Mouse (Mus musculus) lung, postnatal 25 days (tissue): ENCODE results near the gene Tnfsf10.
"Not testable (repeated sequence)": the region's sequence is repeated elsewhere in the genome, so short reads cannot be mapped to it uniquely, and the experiment has no call there.

Experiments used
- DNase-seq: peaks from one replicate; pipeline ENCODE4 v3.0.0; 2022; ENCODE audit warnings: low spot score

Tnfsf10 gene

DNA sequence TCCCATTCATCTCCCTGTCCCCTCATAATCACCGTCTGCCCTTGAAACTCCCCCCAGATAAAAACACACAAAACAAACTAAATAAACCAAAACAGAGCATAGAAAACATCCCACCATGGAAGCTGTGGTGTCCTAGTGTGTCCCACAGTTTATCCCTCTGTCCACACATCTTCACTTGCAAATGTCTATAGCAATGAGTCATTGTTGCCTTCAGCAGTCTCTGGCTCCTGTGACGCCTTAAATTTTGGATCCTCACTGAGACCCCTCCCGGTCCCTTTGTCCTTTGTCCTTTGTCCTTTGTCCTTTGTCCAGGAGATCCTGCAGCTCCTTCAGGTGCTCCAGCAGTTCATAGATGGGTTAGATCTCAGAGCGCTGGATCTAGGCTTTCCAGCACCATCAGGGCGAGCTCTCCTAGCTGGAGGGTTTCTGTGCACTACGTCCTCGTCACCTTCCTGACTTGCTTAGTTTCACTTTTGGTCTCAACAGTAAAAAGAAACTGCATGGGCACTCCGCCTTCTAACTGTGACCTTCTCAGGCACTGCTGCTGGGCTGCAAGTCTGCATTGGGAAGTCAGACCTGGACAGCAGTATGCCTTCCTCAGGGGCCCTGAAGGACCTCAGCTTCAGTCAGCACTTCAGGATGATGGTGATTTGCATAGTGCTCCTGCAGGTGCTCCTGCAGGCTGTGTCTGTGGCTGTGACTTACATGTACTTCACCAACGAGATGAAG lies at the start of gene Tnfsf10:
Tnfsf10 (plus strand) TSS at position 470 of the 729 bp plus-strand sequence.
- DNase-seq, result peak; percentile 69

DNA sequence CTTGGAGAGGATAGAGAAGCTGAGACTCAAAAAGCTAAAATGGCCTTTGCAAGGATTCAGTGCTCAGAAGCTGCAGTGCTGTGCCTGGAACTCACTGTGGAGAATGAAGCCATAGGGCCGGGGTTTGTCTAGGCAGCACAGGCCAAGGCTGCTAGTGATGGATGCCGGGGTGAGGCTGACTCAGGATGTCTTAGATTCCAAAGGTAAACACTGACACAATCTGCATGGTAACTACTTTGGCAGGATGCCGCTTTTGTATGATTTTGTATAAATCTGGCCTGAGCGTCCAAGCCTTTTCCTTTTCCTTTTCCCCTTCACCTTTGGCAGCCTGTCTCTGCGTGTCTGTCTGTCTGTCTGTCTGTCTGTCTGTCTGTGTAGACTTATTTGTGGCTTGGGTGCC lies 49.5 kb upstream of the Tnfsf10 start:
- peak; percentile 83 for DNase-seq

GRCm38 (mm10) chr3:27267887-27268286 lies 48.9 kb upstream of the Tnfsf10 start:
- DNase-seq, result no peak

DNA sequence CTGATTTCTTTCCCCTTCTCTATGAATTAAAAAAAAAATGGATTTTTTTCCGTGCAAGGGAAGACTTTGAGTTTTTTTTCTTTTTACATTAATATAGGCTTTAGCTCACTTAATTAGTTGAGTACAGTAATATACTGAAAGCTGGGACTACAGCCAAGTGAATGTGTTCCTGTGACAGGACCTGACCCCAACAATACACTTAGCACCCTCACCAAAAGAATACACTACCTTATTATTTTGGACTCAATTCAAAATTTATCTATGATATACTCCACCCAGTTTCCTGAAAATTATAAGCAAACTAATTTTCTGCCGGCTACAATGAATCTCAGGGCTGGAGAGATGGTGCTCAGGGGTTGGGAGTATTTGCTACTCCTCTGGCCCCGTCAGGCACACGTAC lies 47.7 kb upstream of the Tnfsf10 start:
- no peak for DNase-seq

DNA sequence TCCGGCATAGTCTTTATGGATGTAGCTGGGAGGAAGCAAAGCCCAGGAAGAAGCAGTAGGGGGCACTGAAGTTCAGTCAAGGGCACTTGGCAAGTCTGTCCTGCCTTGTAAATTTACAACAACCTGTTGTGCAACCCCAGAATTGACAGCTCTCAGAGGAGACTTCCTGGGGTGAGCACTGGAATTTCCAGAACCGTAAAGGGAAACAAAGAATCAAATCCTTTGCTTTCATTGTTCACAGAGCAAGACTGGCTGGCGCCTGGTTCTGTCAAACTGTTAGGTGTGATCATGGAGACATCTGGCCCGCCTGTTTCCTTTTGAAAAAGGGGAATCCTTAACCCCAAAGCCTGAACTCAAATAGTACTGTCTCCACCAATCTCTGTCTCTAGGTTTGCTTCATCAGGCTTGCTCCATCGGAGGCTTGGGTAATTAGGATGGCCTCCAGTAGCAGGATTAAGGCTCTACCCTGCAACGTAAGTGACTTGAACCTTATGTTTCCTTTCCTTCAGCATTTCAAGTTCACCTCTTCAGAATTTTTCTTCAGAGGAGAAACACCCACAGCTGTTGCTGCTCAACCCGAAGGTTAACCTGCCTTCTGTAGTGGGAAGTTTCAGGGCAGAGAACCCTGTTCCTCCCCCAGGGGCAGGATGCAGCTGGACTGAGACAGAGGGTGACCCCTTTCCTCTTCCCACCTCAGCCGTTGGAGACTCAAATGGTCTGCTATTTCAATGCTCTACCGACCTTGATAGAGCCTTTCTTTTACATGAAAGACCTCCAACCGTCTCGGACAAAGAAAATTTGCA lies 46.5 kb upstream of the Tnfsf10 start:
- DNase-seq, result peak; percentile 91

GRCm38 (mm10) chr3:27272926-27273745 lies 43.7 kb upstream of the Tnfsf10 start:
- DNase-seq, result no peak

DNA sequence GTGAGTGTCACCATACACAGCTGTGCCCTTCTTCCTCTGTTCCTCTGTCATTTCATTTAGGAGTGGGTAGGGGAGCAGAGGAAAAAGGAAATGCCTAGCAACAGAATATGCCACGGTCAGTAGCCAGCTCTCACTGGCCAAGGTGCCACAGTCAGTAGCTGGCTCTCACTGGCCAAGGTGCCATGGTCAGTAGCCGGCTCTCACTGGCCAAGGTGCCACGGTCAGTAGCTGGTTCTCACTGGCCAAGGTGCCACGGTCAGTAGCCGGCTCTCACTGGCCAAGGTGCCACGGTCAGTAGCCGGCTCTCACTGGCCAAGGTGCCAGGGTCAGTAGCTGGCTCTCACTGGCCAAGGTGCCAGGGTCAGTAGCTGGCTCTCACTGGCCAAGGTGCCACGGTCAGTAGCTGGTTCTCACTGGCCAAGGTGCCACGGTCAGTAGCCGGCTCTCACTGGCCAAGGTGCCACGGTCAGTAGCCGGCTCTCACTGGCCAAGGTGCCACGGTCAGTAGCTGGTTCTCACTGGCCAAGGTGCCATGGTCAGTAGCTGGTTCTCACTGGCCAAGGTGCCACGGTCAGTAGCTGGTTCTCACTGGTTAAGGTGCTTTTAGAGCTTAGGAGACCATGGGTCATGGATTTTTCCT lies 37.4 kb upstream of the Tnfsf10 start:
- not testable (repeated sequence) for DNase-seq

GRCm38 (mm10) chr3:27280280-27280749 lies 36.5 kb upstream of the Tnfsf10 start:
- no peak for DNase-seq

DNA sequence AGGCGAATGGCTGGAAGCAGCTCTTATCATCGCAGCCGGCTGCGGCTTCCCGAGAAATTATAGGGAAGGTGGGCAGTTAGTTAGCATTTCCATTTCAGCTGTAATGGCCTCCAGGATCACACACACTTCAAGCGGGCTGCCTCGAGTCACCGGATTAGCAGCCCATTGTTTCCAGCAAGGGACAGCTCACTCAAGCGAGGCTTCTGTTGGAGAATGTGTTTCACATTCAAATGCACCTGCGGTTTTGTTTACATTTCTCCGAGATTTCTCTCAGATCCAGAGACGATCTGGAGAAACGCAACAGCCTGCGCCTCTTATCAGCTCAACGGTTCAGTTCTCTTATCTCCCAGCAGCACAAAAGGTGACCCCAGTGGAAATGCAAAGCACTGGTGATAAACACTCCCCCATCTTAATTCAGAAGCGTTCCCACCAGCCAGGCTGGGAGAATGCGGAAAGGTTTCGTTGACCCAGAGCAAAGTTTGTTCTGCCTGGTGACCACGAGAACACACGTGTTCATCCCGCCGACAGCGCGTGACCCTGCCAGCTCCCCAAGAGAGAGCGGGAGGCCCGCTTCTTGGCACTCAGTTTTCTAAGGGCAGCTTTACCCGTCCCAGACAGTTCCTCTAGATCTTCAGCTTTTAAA lies 33.6 kb upstream of the Tnfsf10 start:
- DNase-seq, result no peak

DNA sequence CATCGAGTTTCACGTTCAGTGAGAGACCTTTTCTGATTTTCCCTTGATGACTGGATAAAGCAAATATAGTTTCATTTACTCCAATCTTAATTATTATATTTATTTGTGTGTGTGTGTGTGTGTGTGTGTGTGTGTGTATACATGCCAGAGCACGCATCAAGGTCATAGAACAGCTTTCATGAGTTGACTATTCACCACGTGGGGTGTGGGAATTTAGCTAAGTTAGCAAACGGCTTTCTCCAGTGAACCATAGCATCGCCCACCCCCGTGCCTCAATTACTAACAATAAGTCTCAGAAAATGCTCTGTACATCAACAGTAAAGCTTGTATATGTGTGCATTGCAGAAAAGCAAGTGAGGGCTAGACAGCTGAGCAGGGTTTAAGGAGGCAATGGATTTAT lies 33.0 kb upstream of the Tnfsf10 start:
- DNase-seq, result no peak

- DNase-seq, result no peak
These were observed 32.6 kb upstream of the Tnfsf10 start for GRCm38 (mm10) chr3:27284227-27284626.

- DNase-seq, result no peak
These were observed 31.8 kb upstream of the Tnfsf10 start for GRCm38 (mm10) chr3:27285072-27285471.

DNA sequence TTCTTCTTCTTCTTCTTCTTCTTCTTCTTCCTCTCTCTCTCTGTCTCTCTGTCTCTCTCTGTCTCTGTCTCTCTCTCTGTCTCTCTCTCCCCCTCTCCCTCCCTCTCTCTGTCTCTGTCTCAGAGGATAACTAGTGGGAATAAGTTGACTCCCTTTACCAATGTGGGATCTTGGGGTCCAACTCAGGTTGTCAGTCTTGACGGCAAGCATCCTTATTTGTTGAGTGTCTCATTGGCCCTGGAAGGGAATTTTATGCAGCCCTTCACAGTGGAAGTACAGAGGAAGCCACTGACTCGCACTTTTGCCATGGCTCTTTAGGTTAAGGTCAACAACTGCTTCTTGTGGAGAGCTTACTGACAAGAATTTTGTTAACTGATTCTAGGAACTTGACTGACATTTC lies 28.5 kb upstream of the Tnfsf10 start:
- DNase-seq, result no peak

GRCm38 (mm10) chr3:27288909-27289308 lies 27.9 kb upstream of the Tnfsf10 start:
- DNase-seq, result no peak

DNA sequence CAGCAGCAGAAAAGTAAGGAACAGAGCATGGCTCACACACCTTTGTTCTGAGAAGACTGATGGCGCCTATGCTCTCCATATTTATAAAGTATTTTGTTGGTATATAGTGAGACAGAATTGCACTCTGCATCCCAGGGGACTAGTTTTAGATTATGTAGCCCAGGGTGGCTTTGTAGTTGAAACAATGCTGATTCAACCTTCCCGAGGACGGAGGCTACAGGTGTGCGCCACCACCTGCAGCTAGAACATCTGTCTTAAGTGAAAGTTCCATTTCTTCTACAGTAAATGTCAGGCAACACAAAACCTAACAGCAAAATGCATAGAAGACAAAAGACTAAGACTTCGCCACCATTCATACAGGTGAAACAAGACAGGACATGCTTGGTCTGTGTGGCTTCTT lies 26.5 kb upstream of the Tnfsf10 start:
- DNase-seq, result no peak

DNA sequence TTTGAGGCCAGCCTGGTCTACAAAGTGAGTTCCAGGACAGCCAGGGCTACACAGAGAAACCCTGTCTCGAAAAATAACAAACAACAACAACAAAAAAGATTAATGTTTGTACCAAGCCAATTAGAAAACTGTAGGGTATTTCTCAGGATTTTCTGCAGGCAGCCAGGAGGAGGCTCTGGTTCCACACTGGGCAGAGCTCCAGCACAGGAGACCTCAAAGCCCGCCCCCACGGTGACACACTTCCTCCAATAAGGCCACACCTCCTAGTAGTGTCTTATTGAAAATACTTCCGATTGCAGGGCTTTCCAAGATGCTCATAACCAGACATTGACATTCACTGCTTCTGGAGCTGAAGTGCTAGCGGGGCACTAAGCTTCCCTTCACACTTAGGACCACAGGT lies 25.9 kb upstream of the Tnfsf10 start:
- not testable (repeated sequence) for DNase-seq

GRCm38 (mm10) chr3:27291411-27291810 lies 25.4 kb upstream of the Tnfsf10 start:
- not testable (repeated sequence) for DNase-seq

DNA sequence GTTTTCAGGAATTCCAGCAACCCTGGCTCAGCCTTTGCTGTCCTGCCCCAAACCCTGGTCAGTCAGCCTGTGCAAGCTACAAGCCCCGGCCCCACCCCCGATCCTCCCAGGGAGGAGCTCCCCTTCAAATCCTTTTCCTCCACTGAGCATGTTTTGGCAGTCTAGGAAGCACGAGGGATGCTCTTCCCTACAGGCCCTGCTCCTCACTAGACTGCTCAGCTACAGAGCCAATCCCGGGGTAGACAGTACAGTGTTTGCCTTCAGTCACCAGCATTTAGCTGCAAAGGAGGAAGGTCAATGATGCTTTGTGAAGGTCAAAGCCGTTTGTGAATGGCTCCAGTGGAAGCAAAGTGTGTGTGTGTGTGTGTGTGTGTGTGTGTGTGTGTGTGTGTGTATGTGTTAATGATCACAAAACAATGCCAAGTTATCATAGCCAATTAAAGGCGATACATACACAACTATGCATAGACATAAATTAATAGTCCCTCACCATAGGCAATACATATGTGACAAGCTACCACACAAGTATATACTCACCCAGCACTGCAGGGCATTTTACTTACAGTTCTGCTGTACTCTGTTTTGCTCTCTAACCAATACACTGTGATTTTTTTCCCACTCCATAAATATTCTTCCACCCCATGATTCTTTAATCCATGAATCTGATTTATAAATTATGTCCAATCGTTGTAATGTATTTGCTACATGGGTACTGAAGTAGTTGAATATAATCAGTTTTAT lies 23.0 kb upstream of the Tnfsf10 start:
- no peak for DNase-seq

DNA sequence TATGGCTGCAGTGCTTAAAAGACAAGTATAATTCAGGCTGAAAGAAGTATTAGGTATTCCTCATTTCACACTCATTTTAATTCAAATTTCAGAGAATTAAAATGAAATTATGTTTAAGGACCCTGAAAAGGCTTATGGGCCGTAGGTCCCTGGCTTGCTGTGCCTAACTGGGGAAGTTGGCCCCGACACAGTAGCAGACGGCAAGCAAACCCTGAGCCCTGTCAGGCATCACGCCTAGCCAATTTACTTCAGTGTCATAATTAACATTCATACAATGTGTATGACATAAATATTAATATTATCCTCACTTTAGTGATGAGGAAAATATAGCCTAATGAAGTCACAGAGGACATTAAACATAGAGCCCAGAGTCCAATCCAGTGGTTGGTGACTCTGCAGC lies 16.4 kb upstream of the Tnfsf10 start:
- no peak for DNase-seq

DNA sequence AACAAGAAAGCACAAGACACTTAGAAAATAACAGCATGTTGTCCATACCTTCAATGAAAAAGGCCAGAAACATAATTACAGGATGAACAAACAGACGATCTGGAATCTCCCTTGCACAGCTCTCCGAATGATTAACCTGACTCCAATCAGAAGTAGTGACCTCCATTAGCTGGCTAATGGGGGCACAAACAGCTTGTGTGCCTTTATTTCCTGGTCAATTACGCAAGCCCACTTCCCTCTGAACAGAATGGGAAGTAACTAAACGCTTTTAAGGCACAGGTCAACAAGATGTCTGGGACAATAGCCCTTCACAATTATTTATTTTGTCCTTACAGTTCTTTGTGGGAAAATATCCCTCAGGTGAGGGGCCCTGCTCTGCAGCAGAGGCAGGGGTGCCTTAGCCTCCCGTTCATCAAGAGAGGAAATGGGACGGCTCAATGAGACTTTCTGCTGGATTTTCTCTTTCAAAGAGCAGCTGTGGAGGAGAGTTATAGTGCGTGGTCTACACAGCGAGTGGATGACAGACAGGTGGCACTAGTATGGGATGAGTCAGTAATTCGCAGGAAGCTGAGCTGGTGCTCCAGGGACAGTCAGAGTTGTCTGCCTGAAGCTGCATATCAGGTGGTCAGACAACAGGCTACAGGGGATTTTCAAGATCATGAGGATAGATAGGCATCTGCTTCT lies 14.3 kb upstream of the Tnfsf10 start:
- DNase-seq, result no peak
